Mouse (Mus musculus): ENCODE measurements around the gene Nhlh2.

DNA sequence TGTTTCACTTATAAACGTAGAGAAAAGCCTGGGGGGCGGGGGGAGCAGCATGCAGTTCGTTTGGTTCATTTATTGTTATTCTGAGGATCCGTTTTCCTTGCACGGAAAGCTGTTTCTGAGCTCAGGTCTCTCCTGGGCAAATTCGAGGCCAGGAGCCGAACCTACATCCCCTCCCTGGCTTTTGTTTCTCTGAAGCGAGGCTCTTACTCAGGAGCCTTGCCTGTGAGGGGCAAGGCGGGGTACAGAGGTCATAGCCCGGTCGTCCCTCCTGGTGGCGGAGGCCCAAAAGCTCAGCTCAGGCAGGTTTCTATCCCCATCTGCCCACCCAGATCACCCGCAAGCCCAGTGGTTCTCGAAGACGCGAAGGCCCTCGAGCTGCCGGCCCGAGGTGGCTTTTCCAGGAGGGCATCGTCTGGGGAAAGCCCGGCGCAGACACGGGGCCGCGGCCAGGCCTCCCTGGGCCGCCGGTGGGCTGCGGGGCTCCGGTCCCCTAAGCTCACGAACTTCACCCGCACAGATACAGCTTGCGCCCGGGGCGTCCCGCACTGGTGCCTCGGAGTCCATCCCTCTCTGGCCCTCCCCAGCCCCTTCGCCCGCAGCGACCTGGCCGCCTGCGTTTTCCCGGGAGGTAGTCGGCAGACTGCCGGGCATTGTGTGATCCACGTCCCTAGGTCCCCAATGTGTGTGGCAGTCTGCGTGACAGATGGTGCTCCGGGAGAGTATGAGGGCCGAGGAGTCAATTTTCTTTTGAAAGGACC, 1.6 kb downstream of the Nhlh2 start:
- TF ChIP-seq CTCF (IDR thresholded peaks at IDR 0.05; ENCODE audit: low read depth): no peak
- no peak for TF ChIP-seq EP300 (IDR thresholded peaks at IDR 0.05; ENCODE audit: low read depth)

All from liver, postnatal 0 days (tissue).